Mouse (Mus musculus): ENCODE results near the gene Mctp2. TPM values are rescaled to one million over a fixed set of nuclear protein-coding genes. Genes with fewer than 3 reads are reported as not detected.
"Not testable (repeated sequence)": the region's sequence is repeated elsewhere in the genome, so short reads cannot be mapped to it uniquely, and the experiment has no call there.

Gene Mctp2
- total RNA-seq, 4 experiments from 2014 or later = 0.08 to 0.51 TPM; not detected in 2

DNA sequence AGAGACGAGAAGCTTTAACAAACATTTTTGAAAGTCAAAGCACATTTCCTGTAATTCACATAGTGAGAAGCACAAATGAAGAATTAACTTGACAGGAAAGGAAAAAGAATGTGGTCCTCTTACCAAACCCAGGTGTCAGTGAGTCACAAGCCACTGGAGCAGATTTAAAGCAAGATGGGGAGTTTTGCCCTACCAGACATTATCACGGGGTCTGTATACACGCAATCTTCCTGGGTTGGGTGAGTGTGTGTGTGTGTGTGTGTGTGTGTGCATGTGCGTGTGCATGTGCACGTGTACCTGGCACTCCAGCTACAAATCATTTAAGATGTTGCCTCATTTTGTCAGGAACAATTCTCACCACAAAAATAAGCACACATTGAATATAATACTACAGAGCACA is 30.9 kb downstream of the Mctp2 start:
- no peak for DNase-seq (ENCODE audit: low spot score in 2 of 2)

- DNase-seq (ENCODE audit: low spot score in 2 of 2) = no peak
Observed at GRCm38 (mm10) chr7:72271546-72271945, 34.9 kb downstream of the Mctp2 start.

DNA sequence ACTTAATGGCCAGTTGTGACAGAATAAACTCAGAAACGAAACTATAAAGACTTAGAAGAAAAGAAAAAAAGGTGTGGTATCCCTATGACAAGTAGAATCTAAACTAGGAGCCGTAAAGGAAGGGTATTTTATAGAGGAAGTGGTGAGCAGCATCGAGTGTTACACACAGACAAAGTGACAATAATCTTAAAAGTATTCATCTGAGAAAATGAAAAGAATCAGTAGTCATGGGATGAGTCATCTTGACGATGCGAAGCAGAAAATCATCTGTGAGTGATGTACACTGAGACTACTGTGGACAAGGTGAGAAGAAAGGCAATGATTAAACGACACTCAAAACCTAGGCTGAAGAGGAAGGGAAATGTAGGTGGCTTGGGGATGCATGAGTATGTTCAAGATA is 36.4 kb downstream of the Mctp2 start:
- no peak for DNase-seq (ENCODE audit: low spot score in 2 of 2)

DNA sequence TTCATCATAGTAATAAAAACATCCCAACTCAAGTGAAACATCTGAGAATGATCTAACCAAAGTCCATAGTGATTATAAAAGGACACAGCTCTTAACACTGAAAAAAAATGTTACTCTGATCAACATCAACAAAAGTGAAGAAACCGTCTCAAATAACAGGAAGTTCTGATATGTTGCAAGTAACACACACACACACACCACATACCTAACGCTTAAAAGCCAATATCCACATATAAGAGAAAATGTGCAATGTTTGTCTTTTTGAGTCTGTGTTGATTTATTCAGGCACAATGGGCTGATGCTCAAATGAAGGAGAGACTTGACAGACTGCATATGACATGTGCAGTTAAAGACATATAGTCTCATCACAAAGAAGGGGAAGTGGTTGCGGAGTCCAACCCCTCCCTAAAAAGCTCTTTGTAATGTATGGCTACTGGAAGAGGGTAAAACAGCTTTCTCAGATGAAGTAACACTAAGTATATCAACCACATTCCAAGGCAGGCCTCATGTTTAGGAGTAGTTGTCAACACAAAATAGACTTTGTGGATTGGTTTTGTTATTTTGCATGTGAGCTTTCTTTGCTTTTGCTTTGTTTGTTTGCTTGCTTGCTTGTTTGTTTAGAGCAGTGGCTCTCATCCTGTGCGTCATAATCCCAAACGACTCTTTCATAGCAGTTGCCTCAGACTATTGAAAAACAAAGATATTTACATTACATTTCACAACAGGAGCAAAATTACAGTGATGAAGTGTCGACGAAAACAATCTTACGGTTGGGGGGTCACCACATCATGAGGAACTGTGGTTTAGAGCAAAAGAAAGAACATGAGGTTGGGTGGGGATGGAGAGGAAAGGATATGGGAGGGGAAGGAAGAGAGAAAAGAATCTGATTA is 45.4 kb downstream of the Mctp2 start:
- no peak for DNase-seq (ENCODE audit: low spot score in 2 of 2)

GRCm38 (mm10) chr7:72259045-72259444 is 47.4 kb downstream of the Mctp2 start:
- no peak for DNase-seq (ENCODE audit: low spot score in 2 of 2)

DNA sequence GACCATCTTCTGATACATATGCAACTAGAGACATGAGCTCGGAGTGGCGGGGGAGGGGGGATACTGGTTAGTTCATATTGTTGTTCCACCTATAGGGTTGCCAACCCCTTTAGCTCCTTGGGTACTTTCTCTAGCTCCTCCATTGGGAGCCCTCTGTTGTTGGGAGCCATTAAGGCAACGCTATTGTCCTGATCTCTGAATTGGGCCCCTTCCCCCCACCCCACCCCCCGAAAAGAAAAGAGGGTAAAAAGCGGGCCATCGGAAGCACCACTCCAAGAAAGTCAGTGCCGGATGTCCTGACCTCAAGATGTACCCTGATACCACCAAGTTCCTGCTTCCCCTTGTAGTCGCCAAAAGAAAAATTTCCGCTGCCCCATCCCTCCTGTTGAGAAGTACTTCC is 56.1 kb downstream of the Mctp2 start:
- not testable (repeated sequence) for DNase-seq (ENCODE audit: low spot score in 2 of 2)

GRCm38 (mm10) chr7:72241269-72241668 is 65.1 kb downstream of the Mctp2 start:
- DNase-seq (ENCODE audit: low spot score in 2 of 2) = no peak

- no peak for DNase-seq (ENCODE audit: low spot score in 2 of 2)
Observed at GRCm38 (mm10) chr7:72239782-72240493, 66.5 kb downstream of the Mctp2 start.

DNA sequence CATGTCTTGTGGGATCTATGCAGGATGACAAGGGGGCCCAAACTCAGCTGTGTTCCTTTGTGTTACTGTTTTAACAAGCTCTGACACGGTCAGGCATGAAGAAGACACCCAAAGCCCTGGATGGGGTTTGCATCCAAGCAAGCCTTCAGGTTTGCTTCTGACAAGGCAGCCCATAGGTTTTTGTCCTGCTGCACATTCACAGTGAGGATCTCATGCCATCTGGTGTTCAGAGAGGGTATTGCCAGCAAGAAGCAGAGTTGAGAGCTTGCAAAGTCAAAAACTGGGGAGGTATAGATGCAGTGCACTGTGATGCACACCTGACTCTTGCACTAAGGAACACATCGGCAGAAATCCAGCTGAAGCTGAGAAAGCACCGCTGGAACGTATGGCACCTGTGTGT is 67.8 kb downstream of the Mctp2 start:
- DNase-seq (ENCODE audit: low spot score in 2 of 2) = peak in 1 of 2 experiments; percentile 2

- no peak for DNase-seq (ENCODE audit: low spot score in 2 of 2)
Observed at GRCm38 (mm10) chr7:72234433-72234998, 71.9 kb downstream of the Mctp2 start.

- no peak for DNase-seq (ENCODE audit: low spot score in 2 of 2)
Observed at GRCm38 (mm10) chr7:72231182-72231877, 75.1 kb downstream of the Mctp2 start.

GRCm38 (mm10) chr7:72229925-72230324 is 76.5 kb downstream of the Mctp2 start:
- DNase-seq (ENCODE audit: low spot score in 2 of 2) = no peak

GRCm38 (mm10) chr7:72223558-72223957 is 82.8 kb downstream of the Mctp2 start:
- DNase-seq (ENCODE audit: low spot score in 2 of 2) = no peak

GRCm38 (mm10) chr7:72222532-72222931 is 83.9 kb downstream of the Mctp2 start:
- DNase-seq (ENCODE audit: low spot score in 2 of 2) = no peak

GRCm38 (mm10) chr7:72218048-72218447 is 88.4 kb downstream of the Mctp2 start:
- DNase-seq (ENCODE audit: low spot score in 2 of 2) = no peak

DNA sequence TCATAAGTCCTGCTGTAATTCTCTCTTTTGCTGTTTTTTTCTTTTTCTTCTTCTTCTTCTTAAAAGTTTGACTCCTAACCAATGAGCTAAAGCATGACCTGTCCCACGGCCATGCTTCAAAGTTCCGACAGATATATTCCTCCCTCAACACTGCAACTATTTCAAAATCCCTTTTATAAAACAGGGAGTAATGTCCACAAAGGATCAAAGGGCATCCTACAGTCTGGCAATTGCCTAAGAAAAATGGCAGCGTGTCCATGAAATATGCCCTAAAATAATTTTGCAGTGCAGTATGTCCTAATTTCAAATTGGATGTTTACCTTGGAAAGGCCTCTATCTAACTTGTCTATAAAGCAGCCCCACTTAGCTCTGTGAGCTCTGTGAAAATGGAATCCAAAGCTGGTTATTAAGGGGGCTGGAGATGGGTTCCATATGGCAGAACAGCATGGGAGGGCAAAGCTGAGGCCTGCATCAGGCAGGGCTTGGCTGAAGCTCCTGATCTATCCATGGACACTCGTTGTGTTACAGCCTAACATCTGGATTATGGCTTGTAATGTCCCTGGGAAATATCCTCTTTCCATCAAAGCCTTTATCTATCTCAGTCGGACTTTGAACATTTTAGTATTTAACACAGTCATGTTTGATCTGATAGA is 90.7 kb downstream of the Mctp2 start:
- no peak for DNase-seq (ENCODE audit: low spot score in 2 of 2)

DNA sequence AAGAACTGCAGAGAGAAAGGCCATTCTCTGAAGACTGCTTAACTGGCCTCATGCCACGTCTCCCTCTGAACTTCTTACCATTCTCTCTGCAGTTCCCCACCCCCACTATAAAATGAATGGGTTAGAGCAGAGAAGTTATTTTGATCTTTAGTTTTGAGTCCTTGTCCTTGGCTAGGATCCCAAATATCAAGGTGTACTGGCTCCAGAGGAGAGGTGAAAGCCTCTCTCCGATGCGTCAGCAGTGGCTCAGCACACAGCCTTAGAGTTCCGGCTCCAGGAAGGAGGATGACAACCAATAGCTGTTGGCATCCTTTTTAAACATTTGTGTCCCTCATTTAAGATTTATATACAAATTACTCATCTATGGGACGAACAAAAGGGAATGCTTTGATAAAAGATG is 96.2 kb downstream of the Mctp2 start:
- DNase-seq (ENCODE audit: low spot score in 2 of 2) = no peak

- no peak for DNase-seq (ENCODE audit: low spot score in 2 of 2)
Observed at GRCm38 (mm10) chr7:72209296-72209695, 97.1 kb downstream of the Mctp2 start.

- no peak for DNase-seq (ENCODE audit: low spot score in 2 of 2)
Observed at GRCm38 (mm10) chr7:72206841-72207240, 99.6 kb downstream of the Mctp2 start.

- DNase-seq (ENCODE audit: low spot score in 2 of 2) = no peak
Observed at GRCm38 (mm10) chr7:72195709-72196108, 110.7 kb downstream of the Mctp2 start.

- DNase-seq (ENCODE audit: low spot score in 2 of 2) = no peak
Observed at GRCm38 (mm10) chr7:72193304-72193703, 113.1 kb downstream of the Mctp2 start.

Measured in gastrocnemius, adult 8-10 months (tissue).